Mouse (Mus musculus) B cell, adult 2 months (primary cell): ENCODE results near the gene Islr2.
A peak's percentile ranks its signal among the peaks of the same experiment; 100 is the strongest.
"Not testable (repeated sequence)": the region's sequence is repeated elsewhere in the genome, so short reads cannot be mapped to it uniquely, and the experiment has no call there.

Source experiments
- DNase-seq, 2 experiments: peaks; one replicate each; pipeline ENCODE4 v3.0.0; 2022

Gene Islr2

GRCm38 (mm10) chr9:58203516-58204447, at the start of gene Islr2, which contains the start of gene Islr:
Gene Islr2 (minus strand): TSS chr9:58204319.
Gene Islr (minus strand): TSS chr9:58204306.
- peak; percentile 77 for DNase-seq

- not testable (repeated sequence) for DNase-seq
Measured at GRCm38 (mm10) chr9:58253805-58254122, 49.6 kb upstream of the Islr2 start.

GRCm38 (mm10) chr9:58253033-58253804, 49.1 kb upstream of the Islr2 start, which contains the start of gene Stoml1:
Gene Stoml1 (plus strand): TSS chr9:58253164.
- peak; percentile 98 for DNase-seq

DNA sequence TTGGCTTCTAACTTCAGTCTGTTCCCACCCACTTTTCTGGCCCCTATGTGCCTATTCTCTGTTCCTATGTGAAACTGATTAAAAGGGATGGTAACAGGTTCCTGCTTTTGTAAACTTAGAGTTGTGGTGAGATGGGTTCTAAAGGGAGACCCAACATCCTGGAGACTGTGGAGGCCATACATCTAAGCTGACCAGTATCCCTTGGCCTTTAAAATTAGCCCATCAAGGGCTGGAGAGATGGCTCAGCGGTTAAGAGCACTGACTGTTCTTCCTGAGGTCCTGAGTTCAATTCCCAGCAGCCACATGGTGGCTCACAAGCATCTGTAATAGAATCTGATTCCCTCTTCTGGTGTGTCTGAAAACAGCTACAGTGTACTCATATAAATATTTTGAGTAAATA, 46.6 kb upstream of the Islr2 start:
- DNase-seq, result not testable (repeated sequence)

GRCm38 (mm10) chr9:58250322-58250721, 46.2 kb upstream of the Islr2 start:
- peak in 1 of 2 experiments; percentile 32 for DNase-seq

DNA sequence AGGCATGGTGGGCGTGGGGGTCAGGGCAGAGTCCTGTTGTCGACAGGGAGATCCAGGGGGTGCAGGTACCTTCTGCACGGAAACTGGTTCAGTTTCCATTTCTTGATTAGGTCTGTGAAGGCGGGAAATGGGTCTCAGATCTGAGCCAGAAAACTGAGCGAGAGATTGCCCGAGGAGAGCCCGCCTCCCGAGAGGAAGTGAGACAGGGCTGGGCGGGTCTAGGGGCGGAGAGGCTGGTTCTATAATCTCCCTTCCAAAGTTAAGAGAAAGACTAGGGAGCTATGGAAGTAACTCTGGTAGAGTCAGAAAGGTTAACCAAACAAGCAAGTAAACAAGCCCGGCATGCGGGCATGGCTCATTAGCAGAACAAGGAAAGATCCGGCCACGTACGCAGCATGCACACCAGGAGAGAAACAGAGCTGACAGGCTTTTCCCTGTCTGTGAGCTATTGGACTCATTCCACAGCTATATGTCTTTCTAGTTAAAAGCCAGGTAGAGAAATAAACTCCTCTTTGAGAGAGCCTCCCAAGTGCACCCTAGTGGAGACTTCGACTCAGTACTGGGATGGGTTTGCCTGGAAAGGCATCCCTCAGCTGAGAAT, 45.6 kb upstream of the Islr2 start, which contains the start of gene Pml:
TSS of gene Pml (minus strand) at position 195 of the 601 bp plus-strand sequence.
- DNase-seq, result peak; percentile 78 to 80

DNA sequence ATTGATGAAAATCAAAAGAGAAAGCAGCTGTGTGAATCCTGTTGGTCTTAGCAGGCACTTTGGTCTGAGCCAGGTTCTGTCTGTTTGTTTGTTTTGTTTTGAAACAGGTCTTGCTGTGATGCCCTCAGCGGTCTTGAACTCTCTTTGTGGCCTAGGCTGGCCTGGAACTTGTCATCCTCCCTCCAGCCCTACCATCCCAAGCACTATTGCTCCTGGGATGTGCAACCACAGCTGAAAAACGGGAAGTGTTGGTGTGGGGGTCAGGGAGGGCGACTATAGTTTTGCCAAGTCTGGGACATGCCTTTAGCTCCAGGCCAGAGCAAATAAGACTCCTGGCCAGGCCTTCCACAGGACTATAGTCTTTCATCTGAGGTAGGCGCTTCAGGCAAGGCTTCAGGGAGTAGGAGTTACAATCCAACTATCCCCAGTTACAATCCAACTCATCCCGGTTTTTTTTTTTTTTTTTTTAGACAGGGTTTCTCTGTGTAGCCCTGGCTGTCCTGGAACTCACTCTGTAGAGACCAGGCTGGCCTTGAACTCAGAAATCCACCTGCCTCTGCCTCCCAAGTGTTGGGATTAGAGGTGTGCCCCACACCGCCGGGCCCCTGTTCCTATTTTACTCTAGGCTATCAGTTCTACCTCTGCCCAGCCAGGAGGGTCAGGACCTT, 44.8 kb upstream of the Islr2 start:
- no peak for DNase-seq

GRCm38 (mm10) chr9:58247064-58247759, 43.1 kb upstream of the Islr2 start:
- peak; percentile 88 to 89 for DNase-seq

DNA sequence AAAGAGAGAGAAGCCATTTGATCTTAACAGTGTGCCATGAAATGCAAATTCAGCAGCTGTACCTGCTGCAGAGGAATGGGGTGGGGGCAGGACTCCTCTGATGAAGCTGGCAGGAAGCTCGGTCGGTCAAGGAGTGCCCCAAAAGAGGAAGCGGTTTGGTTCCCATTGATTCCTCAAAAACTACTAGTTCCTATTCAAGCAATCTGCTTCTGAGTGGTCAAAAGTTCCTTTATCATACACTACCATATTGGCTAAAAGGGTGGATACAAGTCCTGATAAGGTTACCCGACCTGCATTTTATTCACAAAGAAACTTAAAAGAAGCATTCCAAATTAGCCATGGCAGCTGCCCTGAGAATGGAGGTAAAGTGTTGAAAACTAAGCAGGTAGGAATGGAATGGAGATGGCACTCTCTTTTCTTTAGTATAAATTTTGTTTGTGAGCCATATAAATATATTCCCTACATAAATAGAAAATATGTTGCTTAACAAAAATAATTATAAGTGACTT, 42.0 kb upstream of the Islr2 start:
- DNase-seq, result peak; percentile 36 to 41

- no peak for DNase-seq
Measured at GRCm38 (mm10) chr9:58243696-58244095, 39.6 kb upstream of the Islr2 start.

GRCm38 (mm10) chr9:58242696-58243095, 38.6 kb upstream of the Islr2 start:
- DNase-seq, result no peak

DNA sequence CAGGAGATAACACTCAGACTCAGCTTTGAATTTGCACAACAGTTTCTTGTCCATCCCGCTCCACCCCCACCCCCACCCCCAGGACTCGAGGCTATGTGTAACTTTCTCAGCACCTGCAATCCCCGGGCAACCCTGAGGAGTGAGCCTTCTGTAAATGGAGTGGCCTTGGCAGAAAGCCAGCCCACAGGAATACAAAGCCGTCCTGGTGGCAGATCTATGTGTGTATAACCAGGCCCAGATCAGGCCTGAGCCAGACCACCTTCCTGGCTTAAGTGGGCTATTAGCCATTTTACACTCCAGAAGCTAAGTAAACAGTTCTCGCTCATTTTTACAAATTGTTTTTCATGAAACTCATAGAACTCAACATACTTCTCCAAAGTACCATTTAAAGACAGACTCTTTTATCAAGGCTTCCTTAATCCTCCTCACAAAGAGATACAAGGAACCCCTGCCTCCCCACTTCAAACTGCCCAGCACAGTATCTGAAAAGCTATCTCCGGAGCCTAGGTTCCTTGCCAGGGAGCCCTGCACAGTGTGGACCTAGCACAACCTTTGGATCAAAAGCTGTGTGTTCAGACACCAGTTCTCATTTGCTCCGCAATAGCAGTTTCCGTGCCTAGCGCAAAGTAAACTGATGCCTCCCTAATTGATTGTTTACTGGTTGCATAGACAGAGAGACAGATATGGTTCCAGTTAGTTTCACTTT, 37.8 kb upstream of the Islr2 start:
- no peak for DNase-seq

GRCm38 (mm10) chr9:58234502-58235015, 30.4 kb upstream of the Islr2 start:
- no peak for DNase-seq

DNA sequence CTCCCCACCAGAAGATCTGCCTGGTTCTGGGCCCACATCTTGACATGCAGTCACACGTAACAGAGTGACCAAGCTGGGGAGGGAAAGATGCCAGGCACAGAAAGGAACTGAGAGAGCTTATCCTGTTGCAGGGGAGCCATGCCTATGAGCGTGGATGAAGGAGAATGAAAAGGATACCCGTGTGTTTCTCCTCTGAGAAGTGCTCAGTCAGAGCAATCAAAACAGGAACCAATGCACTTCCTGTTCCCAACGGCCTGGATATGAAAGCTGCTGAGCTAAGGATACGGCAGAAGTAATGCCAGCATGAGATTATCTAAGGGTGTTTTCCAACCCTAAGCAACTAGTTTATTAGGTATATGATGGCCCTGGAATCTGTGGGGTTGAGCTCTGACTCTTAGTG, 28.3 kb upstream of the Islr2 start:
- DNase-seq, result peak in 1 of 2 experiments; percentile 27

GRCm38 (mm10) chr9:58231746-58232145, 27.6 kb upstream of the Islr2 start:
- peak; percentile 45 to 52 for DNase-seq

DNA sequence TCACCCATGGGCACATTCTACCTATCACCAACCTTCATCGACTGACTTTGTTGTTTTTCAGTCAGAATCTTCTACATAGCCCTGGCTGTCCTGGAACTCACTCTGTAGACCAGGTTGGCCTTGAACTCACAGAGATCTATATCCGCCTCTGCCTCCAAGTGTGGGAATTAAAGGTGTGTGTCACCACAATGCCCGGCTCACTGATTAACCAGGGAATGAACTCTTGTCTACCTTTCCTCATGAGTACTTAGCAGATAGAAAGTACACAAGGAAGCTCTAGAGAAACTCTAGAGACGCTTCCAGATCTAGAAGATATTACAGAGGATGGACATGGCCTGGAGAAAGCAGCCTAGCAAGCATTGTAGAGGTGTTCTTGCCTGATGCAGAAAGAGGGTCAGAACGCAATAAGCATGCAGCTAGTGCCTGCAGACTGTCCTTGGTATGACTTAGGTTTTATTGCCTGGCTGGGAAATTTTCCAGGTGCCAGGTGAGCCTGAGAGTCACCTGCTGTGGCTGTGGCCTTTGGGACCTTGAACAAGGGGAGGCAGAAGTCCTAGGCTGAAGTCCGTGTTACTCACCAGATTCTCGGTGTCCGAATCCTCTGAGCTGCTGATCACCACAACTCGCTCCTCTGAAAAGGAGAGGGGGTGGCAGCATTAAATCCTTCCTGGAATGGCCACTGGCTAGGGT, 24.8 kb upstream of the Islr2 start:
- no peak for DNase-seq

GRCm38 (mm10) chr9:58225915-58226913, 22.1 kb upstream of the Islr2 start:
- peak; percentile 79 to 81 for DNase-seq

GRCm38 (mm10) chr9:58224356-58224755, 20.2 kb upstream of the Islr2 start:
- no peak for DNase-seq
